Mouse (Mus musculus) hematopoietic stem cell, adult 5-6 weeks (primary cell): Measurements from ENCODE around the gene Fbxl8. TPM values are rescaled to one million over a fixed set of nuclear protein-coding genes. Genes with fewer than 3 reads are reported as not detected.
"Not testable (repeated sequence)": the region's sequence is repeated elsewhere in the genome, so short reads cannot be mapped to it uniquely, and the experiment has no call there.

Experiments
- ATAC-seq, 2 experiments: fragments of 125-278 bp in 1 of 2; replicated peaks in 1 of 2; 2 replicates each; pipeline ENCODE4 v1.8.0; 2016 to 2017; ENCODE audit warnings: inconsistent platforms in 2 of 2, mild to moderate bottlenecking in 2 of 2, moderate number of reproducible peaks in 2 of 2, low read depth in 1 of 2, moderate TSS enrichment in 1 of 2; ENCODE audit not compliant: low FRiP score in 2 of 2, poor library complexity in 2 of 2, severe bottlenecking in 2 of 2, insufficient read depth in 1 of 2, low TSS enrichment in 1 of 2
- total RNA-seq: library from RNA; stranded (forward); fragments of 172-1452, 232-1000 nt; gene quantifications from 2 replicates; pipeline ENCODE4 v1.2.3, GENCODE M21; 2017

Fbxl8 gene
- 4.1 and 4.9 TPM in 2 replicates for total RNA-seq

DNA sequence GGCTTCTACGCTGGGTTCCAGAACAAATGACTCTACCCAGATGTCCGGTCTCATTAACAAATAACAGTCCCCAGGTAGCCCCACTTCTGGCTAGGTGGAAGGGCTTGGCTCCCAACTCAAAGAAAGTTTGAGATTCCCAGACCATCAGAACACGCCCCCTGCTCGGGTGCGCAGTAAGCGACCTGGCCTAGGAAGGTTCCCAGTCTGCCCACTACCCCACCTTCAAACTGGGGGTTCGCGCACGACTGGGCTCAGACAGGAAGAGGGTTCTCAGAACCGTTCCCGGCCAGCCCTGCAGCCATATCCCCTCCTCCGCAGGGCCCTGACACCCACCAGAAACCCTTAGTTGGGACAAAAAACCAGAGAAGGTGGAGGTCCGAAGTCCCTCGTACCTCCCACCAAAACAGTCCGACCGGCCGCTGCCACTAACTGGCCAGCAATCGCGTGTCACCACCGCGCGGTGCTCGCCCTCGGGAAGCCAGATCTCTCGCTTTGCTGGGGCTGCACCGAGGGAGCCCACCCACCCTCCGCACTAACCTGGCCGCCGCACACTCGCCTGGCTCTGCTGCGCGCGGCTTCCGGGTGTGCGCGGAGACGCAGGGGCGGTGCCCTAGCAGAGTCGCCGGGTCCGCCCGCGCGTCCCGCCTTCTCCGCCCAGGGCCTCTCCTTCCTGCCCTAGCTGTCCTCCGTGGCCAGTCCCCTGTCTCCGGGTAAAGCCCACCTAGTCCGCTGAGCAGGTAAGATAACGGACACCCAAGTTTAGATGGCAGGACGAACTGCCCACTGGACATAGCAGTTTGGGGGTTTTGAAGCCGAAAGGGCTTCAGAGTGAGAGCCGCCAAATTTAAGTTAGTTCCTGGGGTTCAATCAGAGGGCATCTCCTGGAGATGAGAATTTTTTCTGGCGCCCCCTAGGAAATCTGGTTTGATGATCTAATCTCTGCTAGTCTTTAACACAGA, at the start of gene Fbxl8, which contains the start of gene Tradd:
Gene Fbxl8 (plus strand): TSS at position 625 of the 959 bp plus-strand sequence.
Gene Tradd (minus strand): TSS at position 586 of the 959 bp plus-strand sequence.
- ATAC-seq, result peak; percentile 51 to 73

- peak; percentile 65 to 69; a peak in 3 of 4 replicates for ATAC-seq
Observed at GRCm38 (mm10) chr8:105217926-105218522, 46.4 kb upstream of the Fbxl8 start.

DNA sequence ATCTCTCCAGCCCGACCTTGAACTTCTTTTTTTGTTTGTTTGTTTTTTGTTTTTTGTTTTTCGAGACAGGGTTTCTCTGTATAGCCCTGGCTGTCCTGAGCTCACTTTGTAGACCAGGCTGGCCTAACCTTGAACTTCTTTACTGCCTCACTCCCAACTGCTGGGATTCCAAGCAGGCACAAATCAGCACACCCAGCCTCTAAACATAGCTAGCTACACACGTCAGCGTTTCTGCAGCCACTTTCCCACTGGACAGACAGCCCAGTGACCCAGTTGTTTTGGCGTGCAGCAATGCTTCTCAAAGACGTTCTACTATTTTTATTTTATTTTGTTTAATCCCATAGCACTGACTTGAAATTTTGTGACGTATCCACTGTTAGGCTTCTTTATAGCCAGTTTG, 40.6 kb upstream of the Fbxl8 start:
- no peak for ATAC-seq

DNA sequence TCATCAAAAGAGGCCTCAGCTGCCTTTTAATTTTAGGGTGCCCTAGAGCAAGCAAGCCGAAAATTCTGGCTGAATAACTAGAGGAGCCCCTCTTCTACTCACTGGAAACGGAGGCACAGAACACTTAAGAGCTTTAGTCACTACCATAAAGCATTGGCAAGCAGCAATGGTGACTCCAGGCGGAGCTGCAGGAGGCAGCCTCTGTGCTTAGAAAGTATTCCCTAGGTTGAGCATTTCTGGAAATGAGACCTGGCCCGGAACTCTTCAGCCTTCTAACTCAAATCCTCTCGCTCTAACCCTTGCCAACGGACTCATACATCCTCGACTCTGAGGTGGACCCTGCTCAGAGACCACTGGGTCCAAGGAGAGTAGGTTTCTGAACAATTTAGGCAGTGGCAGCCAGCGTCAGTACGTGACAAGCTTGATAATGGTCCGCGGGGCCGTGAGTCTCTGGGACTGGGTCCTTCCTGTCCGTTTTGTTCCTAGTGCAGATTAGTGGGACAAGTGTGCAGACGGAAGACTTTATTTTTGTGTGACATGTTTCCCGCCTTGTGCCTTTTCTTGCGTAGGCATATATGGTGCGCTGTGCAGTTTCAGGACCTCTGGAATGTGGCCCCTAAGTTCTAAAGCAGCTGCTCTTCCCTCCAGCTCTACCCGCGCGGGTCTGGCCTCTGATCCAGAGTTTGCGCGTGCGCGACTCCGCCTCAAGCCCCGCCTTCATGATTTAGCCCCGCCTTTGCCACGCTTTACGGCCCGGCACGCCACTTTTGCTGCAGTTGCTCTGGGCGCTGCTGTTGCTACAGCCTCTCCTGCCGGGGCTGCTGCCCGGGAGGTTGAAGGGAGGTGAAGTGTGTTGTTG, 39.8 kb upstream of the Fbxl8 start, which contains the start of gene D230025D16Rik:
Gene D230025D16Rik (plus strand): TSS at position 733 of the 859 bp plus-strand sequence.
- ATAC-seq, result peak; percentile 94 to 96

GRCm38 (mm10) chr8:105225272-105225593, 39.2 kb upstream of the Fbxl8 start:
- ATAC-seq, result 0 out of 4 replicates have a peak, but pooled peaks of 1 of the 2 experiments have one; percentile 3

DNA sequence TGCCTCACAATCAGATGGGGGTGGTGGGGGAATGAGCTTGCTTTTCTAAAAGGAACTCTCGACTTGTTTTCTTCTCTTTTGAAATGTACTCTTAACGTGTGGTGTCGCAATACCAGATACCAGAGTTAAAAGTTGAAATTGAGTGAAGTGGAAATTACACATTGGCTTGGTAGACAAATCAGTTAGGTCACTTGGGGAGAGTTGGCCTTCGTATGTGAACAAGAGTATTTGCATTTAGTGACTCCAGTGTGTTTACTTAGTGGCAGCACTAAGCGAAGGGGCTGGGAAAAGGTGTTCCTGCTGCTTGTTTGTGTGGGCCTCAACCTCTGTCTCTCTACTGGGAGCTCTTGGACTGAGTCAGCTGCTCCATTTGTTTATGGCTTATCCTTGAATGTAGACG, 38.5 kb upstream of the Fbxl8 start:
- ATAC-seq, result no peak

GRCm38 (mm10) chr8:105231503-105232320, 32.7 kb upstream of the Fbxl8 start:
- 0 out of 4 replicates have a peak, but pooled peaks of 1 of the 2 experiments have one; percentile 17 for ATAC-seq

- ATAC-seq, result not testable (repeated sequence)
Observed at GRCm38 (mm10) chr8:105232321-105232693, 32.1 kb upstream of the Fbxl8 start.

DNA sequence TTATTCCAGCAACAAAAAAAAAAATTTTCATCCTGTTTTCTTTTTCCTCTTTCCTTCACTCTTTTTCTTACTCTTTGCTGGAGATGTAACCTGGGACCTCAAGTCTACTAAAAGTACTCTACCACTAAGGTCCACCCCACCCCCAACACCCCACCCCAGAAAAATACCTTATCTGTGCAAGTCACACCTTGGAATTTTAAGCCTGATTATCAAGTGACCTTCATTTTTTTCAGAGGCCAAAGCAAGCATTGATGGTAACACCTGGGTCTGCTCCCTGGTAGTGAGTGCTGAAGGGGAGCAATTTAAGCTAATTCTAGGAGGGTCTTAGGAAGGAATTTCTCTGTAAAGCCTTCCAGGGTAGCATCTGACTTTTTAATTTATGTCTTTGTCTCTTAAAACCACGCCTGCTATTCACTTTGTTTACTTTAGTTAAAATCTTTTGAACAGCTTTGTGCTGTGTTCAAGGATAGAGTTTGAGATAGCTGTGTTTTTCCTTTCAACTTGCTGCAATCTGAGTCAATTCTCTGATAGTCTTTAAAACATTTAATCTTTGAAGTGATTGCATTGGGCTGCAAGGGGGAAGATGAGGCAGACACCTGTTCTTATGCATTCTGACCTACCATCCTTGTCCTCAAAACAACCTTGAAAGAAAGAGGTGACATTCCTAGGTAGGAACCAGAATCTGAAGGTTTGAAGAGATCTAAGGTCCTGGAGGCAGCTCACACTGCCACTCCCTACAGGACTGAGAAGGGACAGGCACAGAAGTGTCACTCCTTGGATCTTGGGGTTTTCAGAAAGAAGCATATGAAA, 31.1 kb upstream of the Fbxl8 start:
- no peak for ATAC-seq

- no peak for ATAC-seq
Observed at GRCm38 (mm10) chr8:105235206-105235605, 29.2 kb upstream of the Fbxl8 start.

DNA sequence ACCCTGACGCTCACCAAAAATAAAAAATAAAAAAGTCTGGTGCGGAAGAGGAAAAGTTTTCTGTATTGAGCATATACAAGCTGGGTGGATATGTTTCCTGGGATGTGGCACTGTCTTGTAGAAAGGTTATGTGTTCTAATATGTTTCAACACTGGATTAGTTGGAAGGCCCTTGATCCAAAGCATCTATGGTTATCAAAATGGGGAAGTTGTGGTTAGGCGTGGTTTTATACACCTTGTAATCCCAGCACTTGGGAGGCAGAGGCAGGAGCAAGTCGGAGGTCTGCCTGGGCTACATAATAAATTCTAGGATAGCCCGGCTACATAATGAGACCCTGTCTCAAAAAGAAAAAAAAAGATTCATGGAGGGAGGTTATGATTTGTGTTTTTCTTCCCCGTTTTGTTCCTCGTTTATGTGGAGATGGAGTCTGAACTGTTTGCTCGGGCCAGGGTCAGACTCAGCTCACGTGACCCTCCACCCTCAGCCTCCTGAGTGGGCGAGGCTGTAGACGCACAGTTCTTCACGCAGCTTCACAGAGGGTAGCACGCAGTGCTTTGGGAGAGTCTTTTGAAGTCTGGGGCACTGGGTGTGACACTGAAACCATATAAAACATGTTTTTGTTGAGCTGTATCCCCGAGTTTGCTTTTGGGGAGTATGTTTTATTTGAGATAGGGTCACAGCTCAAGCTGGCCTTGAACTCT, 26.9 kb upstream of the Fbxl8 start:
- ATAC-seq, result peak in 1 of 2 experiments; percentile 60; a peak in 1 of 4 replicates

- ATAC-seq, result no peak
Observed at GRCm38 (mm10) chr8:105241016-105241415, 23.4 kb upstream of the Fbxl8 start.

- ATAC-seq, result no peak
Observed at GRCm38 (mm10) chr8:105251954-105252353, 12.5 kb upstream of the Fbxl8 start.

DNA sequence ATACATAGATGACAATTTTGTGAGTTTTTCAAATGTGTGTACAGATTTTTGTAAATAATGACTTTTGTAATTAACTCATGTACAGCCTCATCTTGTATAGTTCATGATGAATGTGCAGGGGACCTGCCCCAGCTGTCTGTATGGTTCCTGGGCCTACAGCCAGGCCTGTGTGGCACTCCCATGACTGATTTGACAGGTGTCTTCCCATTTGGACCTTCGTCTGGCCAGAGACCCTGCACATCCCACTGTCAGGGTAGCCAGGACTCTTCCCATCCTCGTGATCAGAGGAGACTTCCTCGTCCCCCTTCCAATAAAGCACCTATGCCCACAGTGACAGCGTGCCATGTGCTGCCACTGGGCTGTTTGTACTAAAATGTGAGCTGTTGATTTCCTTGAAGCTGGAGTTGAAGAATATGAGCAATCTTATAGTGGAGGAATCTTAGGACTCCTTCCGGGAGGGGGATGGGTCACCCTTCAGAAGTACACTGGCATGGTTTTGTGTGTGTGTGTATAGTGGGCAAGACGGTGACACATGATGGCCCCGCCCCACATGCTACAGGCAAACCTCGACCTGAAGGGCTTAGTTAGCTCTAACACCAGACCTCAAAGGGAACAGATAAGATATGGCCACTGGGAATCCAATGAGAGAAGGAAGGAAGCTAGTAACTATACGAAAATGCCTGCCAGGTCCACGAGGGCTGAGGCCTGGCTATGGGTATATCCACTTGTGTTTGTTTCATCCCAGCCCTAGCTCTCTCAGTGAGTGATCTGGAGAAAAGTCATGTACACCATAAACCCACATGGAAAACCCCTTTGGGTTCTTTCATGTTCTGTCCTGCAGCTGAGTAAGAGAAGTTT, 11.5 kb upstream of the Fbxl8 start:
- no peak for ATAC-seq

- ATAC-seq, result no peak
Observed at GRCm38 (mm10) chr8:105253766-105254151, 10.7 kb upstream of the Fbxl8 start.
